8 mouse cellular contexts compared by ENCODE assay signal in the genomic region with DNA sequence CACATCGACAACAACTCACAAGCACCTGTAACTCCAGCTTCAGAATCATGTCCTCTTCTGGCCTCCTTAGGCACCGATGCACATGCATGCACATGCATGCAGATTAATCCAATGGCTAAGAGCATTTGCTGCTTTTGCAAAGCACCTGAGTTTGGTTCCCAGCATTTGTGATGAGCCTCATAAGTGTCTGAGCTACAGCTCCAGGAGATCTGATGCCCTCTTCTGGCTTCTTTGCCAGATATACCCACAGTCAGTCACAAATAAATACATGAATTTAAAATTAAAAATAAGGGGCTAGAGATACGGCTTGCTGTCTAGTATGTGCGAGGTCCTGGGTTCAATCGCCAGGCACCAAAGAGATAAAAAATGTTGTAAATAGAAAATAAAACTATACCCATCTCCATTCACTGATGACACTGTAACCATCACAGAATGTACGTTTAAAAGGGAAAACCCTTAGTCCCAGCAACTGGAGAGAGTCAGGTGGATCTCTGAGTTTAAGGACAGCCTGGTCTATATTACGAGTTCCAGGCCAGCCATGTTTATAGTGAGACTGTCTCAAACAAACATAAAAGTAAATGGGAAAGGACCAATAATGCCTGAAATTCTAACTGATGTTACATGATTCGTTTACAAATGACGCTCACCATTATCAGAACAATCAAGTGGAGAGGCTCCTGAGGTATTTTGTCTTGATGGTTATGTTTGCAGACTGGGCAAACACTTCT. TPM values are rescaled to one million over a fixed set of nuclear protein-coding genes. Genes with fewer than 3 reads are reported as not detected.
DNase-seq lines count a peak whose midpoint lies in the region; ATAC-seq and TF ChIP-seq lines count a peak whose summit lies in the region.

No protein-coding gene starts in this region.

- ATAC-seq in kidney, embryonic 14.5 days (ENCODE audit: low FRiP score, low TSS enrichment) = no peak
- ATAC-seq in hindbrain, embryonic 16.5 days = no peak
- no peak for ATAC-seq in midbrain, postnatal 0 days (ENCODE audit: low FRiP score)
- no peak for ATAC-seq in monocyte, adult 5-6 weeks (replicated peaks; ENCODE audit: insufficient number of reproducible peaks, low FRiP score, low TSS enrichment, poor library complexity, severe bottlenecking)

- 40% methylated on average over 9 of the region's 9 CpGs for WGBS in kidney, embryonic 14.5 days
- WGBS in hindbrain, embryonic 16.5 days = 33% methylated on average over 9 of the region's 9 CpGs
- 23% methylated on average over 9 of the region's 9 CpGs for WGBS in midbrain, postnatal 0 days

- peak; percentile 66 for TF ChIP-seq CTCF in midbrain, postnatal 0 days (IDR thresholded peaks at IDR 0.05)

- H3K9ac ChIP-seq in kidney, embryonic 14.5 days (ENCODE audit: low read depth, low read length) = peak overlapping the region; percentile 99
- peak overlapping the region; percentile 100 for H3K9ac ChIP-seq in hindbrain, embryonic 16.5 days (ENCODE audit: low read depth, low read length)
- peak overlapping the region; percentile 100 for H3K9ac ChIP-seq in midbrain, postnatal 0 days (replicated peaks; ENCODE audit: low read length, poor library complexity, severe bottlenecking)

- H3K4me3 ChIP-seq in kidney, embryonic 14.5 days (ENCODE audit: low read length) = peak overlapping the region; percentile 98
- peak overlapping the region; percentile 97 for H3K4me3 ChIP-seq in hindbrain, embryonic 16.5 days (ENCODE audit: low read length)
- H3K4me3 ChIP-seq in midbrain, postnatal 0 days (ENCODE audit: low read depth, low read length) = peak overlapping the region; percentile 99

- H3K9me3 ChIP-seq in kidney, embryonic 14.5 days (ENCODE audit: control insufficient read depth, low read length) = no peaks in the 10 kb centered on the region
- no peaks in the 10 kb centered on the region for H3K9me3 ChIP-seq in hindbrain, embryonic 16.5 days (ENCODE audit: control insufficient read depth, low read length)
- no peaks in the 10 kb centered on the region for H3K9me3 ChIP-seq in midbrain, postnatal 0 days (ENCODE audit: low read length)

- H3K4me1 ChIP-seq in kidney, embryonic 14.5 days (ENCODE audit: control insufficient read depth, insufficient read depth, low read length) = peaks cover 33% of the 10 kb centered on the region
- H3K4me1 ChIP-seq in hindbrain, embryonic 16.5 days (ENCODE audit: control insufficient read depth, insufficient read depth, low read depth, low read length) = peaks cover 25% of the 10 kb centered on the region
- 0 out of 2 replicates have a peak, but pooled peaks cover 7% of the 10 kb centered on the region for H3K4me1 ChIP-seq in midbrain, postnatal 0 days (ENCODE audit: insufficient read depth, low read length)

- no peak for DNase-seq in kidney, postnatal 10 days
- peak; percentile 10 for DNase-seq in brain, embryonic 18.5 days (ENCODE audit: low read depth, low spot score)
- peak; percentile 58 for DNase-seq in midbrain, postnatal 0 days (ENCODE audit: low spot score)
- no peak for DNase-seq in left cerebral cortex, postnatal 14 days (ENCODE audit: low spot score in 2 of 2)
- no peak for DNase-seq in lung, postnatal 10 days

- intact Hi-C loops in left cerebral cortex, postnatal 14 days (cut with DNase I) = loop anchor here (2.0 to 10.0 kb wide), 3 partner anchors 103 to 325 kb away; a partner anchor contains a TSS

- H3K4me2 ChIP-seq in kidney, embryonic 14.5 days (replicated peaks; ENCODE audit: low read depth, low read length) = peak overlapping the region; percentile 88
- peak overlapping the region; percentile 60 for H3K4me2 ChIP-seq in hindbrain, embryonic 16.5 days (ENCODE audit: low read length)
- H3K4me2 ChIP-seq in midbrain, postnatal 0 days (ENCODE audit: low read depth, low read length, poor library complexity, severe bottlenecking) = peak overlapping the region; percentile 80

- H3K27ac ChIP-seq in kidney, embryonic 14.5 days (ENCODE audit: low read depth, low read length) = no peak overlapping the region
- peak overlapping the region; percentile 96 for H3K27ac ChIP-seq in hindbrain, embryonic 16.5 days (ENCODE audit: low read depth, low read length)
- H3K27ac ChIP-seq in midbrain, postnatal 0 days (ENCODE audit: low read depth, low read length) = peak overlapping the region; percentile 99

- no peaks in the 10 kb centered on the region for H3K27me3 ChIP-seq in kidney, embryonic 14.5 days (ENCODE audit: control insufficient read depth, insufficient read depth, low read length)
- H3K27me3 ChIP-seq in hindbrain, embryonic 16.5 days (replicated peaks; ENCODE audit: control insufficient read depth, insufficient read depth, low read length) = no peaks in the 10 kb centered on the region
- no peaks in the 10 kb centered on the region for H3K27me3 ChIP-seq in midbrain, postnatal 0 days (ENCODE audit: insufficient read depth, low read length)

- no peaks in the 10 kb centered on the region for H3K36me3 ChIP-seq in kidney, embryonic 14.5 days (ENCODE audit: control insufficient read depth, insufficient read depth, low read length)
- no peaks in the 10 kb centered on the region for H3K36me3 ChIP-seq in hindbrain, embryonic 16.5 days (ENCODE audit: control insufficient read depth, insufficient read depth, low read length)
- no peaks in the 10 kb centered on the region for H3K36me3 ChIP-seq in midbrain, postnatal 0 days (ENCODE audit: insufficient read depth, low read length)

RNA-seq across cellular contexts. Expression of a gene that starts 1.7 kb away (rescaled TPM):
- 44.8 and 64.0 TPM in 2 replicates for polyA plus RNA-seq in kidney, embryonic 14.5 days (2014; fragmentation: Nextera tagmentation; extraction: Ambion mirVana)
- polyA plus RNA-seq in hindbrain, embryonic 16.5 days (2015; fragmentation: Nextera tagmentation; extraction: Ambion mirVana) = 168 and 182 TPM in 2 replicates
- 135 and 179 TPM in 2 replicates for total RNA-seq in midbrain, postnatal 0 days (2014; rRNA removed)
- polyA plus RNA-seq in midbrain, postnatal 0 days (2015; fragmentation: Nextera tagmentation; extraction: Ambion mirVana) = 182 and 209 TPM in 2 replicates
- total RNA-seq in monocyte, adult 5-6 weeks (2017) = 1.2 to 3.0 TPM (median 2.1 TPM) in 3 replicates
- total RNA-seq in left cerebral cortex, postnatal 14 days (2021) = 100 to 1,000 TPM; 157 to 162 TPM

Comparison
In these comparisons a context has a peak if more than half of its experiments do, and no peak if none do; other contexts are left out.
1. DNase-seq: peak in brain, embryonic 18.5 days (single experiment) and midbrain, postnatal 0 days (single experiment); none in kidney, postnatal 10 days (single experiment), left cerebral cortex, postnatal 14 days (0 of 2) and lung, postnatal 10 days (single experiment).
2. RNA of a gene that starts 1.7 kb away (total RNA-seq): 157 to 162 TPM in left cerebral cortex, postnatal 14 days and 135 to 179 TPM in midbrain, postnatal 0 days; 1.2 to 3.0 TPM in monocyte, adult 5-6 weeks; every median in the first group is over 10 times any median in the second.
3. Peak in every context shown above with its lines, with median percentiles within 50 percentile points of each other: H3K4me2 ChIP-seq, H3K4me3 ChIP-seq and H3K9ac ChIP-seq.